Mouse (Mus musculus): ENCODE measurements around the gene Stra8. TPM values are rescaled to one million over a fixed set of nuclear protein-coding genes. Genes with fewer than 3 reads are reported as not detected.

The Stra8 gene
- polyA plus RNA-seq, 1 experiment, result not detected

DNA sequence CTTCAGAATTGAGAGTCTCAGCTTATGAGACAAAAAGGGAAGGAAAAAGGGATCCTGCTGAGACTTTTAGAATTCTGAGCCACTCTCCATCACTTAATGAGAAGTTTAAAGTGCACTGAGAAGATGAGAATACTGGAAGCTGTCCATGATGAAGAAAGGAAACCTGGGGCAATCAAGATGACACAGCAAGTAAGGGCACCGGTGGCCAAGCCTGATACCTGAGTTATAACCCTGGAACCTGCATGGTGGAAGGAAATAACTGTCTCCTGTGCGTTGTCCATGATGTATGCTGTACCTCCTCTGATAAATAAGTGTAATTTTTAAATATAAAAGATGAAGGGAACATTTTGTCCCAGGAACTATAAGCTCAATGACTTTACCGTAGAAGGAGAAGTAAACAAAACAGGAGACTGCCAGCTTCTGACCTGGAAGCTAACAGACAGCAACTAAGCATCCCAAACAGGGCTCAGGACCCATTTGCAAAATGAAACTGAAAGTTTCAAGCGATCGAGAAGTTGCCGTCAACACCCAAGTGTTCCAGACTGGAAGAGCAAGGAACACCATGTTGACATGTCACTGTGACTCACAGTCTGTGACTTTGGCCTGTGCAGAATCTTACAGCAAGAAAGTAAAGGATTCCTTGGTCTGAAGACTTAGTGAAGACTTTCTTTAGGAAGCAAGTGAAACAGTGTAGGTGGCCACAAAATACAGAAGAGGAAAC lies 46.0 kb downstream of the Stra8 start:
- no peaks in the 10 kb centered on the region for H3K27me3 ChIP-seq (ENCODE audit: control insufficient read depth)
- H3K9me3 ChIP-seq (ENCODE audit: control insufficient read depth, low read length), result no peaks in the 10 kb centered on the region
- no peak for TF ChIP-seq TAL1 (IDR thresholded peaks at IDR 0.05; ENCODE audit: low read length)
- TF ChIP-seq GATA1 (IDR thresholded peaks at IDR 0.05; ENCODE audit: low read length), result no peak

DNA sequence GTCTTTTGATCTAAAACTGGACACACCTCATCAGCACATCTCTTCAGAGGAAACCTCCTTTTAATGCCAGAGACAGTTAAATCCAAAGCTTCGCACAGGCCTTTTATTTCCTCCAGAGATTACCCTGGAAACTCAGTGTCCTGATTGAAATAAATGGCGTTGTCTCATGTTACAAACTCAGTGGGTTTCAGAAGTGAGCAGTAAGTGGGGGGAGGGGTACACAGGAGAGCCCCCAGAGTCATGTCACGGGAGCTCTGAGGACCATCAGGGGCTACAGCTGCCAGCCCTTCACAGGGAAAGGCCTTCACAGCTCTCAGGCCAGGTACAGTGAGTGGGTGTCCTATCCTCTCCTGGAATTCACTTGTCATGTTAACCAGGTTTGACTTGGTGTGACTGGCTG lies 51.2 kb downstream of the Stra8 start:
- Histone ChIP-seq H3K4me3 (replicated peaks) (no peak overlapping the region), H3K9me3 (ENCODE audit: control insufficient read depth, low read length) (no peaks in the 10 kb centered on the region), H3K27me3 (ENCODE audit: control insufficient read depth) (no peaks in the 10 kb centered on the region), H3K36me3 (ENCODE audit: control insufficient read depth) (no peaks in the 10 kb centered on the region), H3K4me1 (ENCODE audit: control insufficient read depth) (no peaks in the 10 kb centered on the region)
- no peak for TF ChIP-seq GATA1 (IDR thresholded peaks at IDR 0.05; ENCODE audit: low read length)
- no peak for TF ChIP-seq TAL1 (IDR thresholded peaks at IDR 0.05; ENCODE audit: low read length)

More for the DNA sequence above, 46.0 kb downstream of the Stra8 start:
- H3K36me3 ChIP-seq (ENCODE audit: control insufficient read depth), result no peaks in the 10 kb centered on the region
- no peak overlapping the region for H3K4me3 ChIP-seq (replicated peaks)
- H3K4me1 ChIP-seq (ENCODE audit: control insufficient read depth), result no peaks in the 10 kb centered on the region

DNA sequence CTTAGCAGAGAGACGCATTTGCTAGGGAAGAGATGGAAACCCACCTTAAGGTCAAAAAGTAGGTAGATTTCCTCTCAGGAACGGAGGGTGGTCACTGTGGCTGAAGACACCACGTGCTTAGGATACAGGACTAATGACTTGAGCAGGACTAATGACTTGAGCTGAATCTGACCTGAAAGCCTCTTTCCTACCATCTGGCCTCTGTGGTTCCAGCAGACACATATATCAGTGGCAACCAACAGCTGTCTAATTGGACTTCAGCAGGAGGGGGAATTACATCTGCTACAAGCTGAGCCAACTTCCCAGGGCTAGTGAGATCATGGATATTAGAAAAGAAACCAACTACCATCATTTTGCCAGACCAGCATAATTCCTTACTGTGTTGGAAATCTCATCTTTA lies 59.3 kb downstream of the Stra8 start:
- H3K36me3 ChIP-seq (ENCODE audit: control insufficient read depth), result no peaks in the 10 kb centered on the region
- H3K4me1 ChIP-seq (ENCODE audit: control insufficient read depth), result no peaks in the 10 kb centered on the region
- no peaks in the 10 kb centered on the region for H3K9me3 ChIP-seq (ENCODE audit: control insufficient read depth, low read length)
- TF ChIP-seq TAL1 (IDR thresholded peaks at IDR 0.05; ENCODE audit: low read length), result no peak
- no peak for TF ChIP-seq GATA1 (IDR thresholded peaks at IDR 0.05; ENCODE audit: low read length)
- H3K4me3 ChIP-seq (replicated peaks), result no peak overlapping the region
- H3K27me3 ChIP-seq (ENCODE audit: control insufficient read depth), result no peaks in the 10 kb centered on the region

DNA sequence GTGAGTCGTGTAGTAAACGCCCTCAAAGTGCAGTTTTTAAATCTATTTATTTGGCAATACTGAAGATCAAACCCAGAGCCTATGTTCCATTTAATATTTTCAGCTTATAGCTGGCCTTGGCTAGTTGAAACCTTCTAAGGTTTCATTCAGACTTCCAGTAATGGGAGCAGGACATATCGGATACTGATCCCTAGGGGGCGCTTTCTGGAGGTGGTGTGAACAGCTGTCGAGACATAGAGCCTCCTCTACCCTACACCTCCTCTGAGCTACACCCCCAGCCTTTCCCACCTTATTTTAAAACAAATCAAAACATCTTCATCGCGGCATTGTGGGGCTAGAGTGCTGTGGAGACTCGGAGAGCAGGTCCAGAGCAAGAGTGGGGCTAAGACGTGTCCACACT lies 60.7 kb downstream of the Stra8 start:
- Histone ChIP-seq H3K4me1 (ENCODE audit: control insufficient read depth) (no peaks in the 10 kb centered on the region), H3K9me3 (ENCODE audit: control insufficient read depth, low read length) (no peaks in the 10 kb centered on the region), H3K36me3 (ENCODE audit: control insufficient read depth) (no peaks in the 10 kb centered on the region), H3K4me3 (replicated peaks) (no peak overlapping the region), H3K27me3 (ENCODE audit: control insufficient read depth) (no peaks in the 10 kb centered on the region)
- TF ChIP-seq TAL1 (IDR thresholded peaks at IDR 0.05; ENCODE audit: low read length), result no peak
- no peak for TF ChIP-seq GATA1 (IDR thresholded peaks at IDR 0.05; ENCODE audit: low read length)

DNA sequence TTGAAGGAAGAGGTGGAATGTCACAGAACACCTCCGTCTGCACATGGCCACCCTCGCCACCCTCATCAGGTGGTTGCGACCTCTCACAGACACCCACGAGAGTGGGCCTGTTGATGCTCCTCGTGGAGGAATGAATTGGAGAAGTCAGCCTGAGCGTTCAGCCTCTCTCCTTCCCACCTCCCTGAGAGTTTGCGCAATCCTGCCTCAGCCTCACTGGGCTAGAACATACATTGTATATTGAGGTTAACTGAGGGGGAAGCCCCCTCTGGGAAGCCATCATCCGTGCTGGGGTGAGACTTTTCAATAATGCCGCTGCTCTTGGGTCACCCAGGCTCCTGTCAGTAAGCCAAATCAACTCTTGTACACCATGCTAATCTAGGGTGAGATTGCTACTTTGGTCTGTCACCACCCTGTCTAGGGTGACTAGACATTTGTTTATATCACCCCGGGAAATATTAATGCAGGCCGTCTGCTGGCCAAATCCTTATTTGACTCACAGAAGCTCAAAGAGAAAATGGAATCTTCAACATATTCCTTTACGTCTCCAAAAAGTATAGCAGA lies 67.2 kb downstream of the Stra8 start:
- TF ChIP-seq TAL1 (IDR thresholded peaks at IDR 0.05; ENCODE audit: low read length) (no peak), GATA1 (IDR thresholded peaks at IDR 0.05; ENCODE audit: low read length) (no peak)
- no peaks in the 10 kb centered on the region for H3K9me3 ChIP-seq (ENCODE audit: control insufficient read depth, low read length)
- H3K4me1 ChIP-seq (ENCODE audit: control insufficient read depth), result peaks cover 3% of the 10 kb centered on the region
- H3K27me3 ChIP-seq (ENCODE audit: control insufficient read depth), result peaks cover 2% of the 10 kb centered on the region; the same call in 1 of the 2 replicates
- H3K36me3 ChIP-seq (ENCODE audit: control insufficient read depth), result no peaks in the 10 kb centered on the region
- H3K4me3 ChIP-seq (replicated peaks), result no peak overlapping the region

DNA sequence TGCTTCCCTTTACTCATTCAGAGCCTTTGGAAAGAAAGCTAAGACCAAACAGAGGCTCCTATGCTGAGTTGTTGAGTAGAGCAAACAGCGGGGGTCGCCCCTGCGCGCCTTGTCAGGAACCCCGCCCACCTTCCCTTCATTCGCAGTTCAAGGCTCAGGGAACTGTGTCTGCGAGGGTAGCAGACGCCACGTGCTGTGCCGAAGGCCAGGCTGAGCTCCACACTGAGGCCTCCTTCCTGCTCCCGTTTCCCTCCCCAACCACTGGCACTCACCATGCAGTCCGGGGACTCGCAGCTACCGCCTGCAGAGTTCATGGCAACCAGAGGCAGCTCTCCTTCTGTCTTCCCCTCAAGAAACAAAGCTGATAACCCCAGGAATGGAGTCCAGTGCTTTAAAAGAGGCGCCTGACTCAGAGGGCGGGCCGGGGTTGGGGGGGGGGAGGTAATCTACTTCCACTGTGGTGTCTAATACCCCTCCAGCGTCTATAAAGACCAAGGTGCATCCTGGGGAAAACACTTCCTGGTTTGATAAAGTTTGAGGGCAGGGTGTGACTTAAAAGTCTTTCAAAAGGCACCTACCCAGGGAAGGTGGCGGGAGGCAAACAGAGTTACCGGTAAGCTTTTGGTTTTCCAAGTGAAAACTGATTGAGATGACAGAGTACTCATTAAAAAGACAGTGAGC lies 68.3 kb downstream of the Stra8 start, which contains the start of gene Slc23a4:
Gene Slc23a4, minus strand, starts transcription at position 324 of the 681 bp plus-strand sequence.
- H3K4me1 ChIP-seq (ENCODE audit: control insufficient read depth), result peaks cover 3% of the 10 kb centered on the region
- peaks cover 2% of the 10 kb centered on the region; the same call in 1 of the 2 replicates for H3K27me3 ChIP-seq (ENCODE audit: control insufficient read depth)
- H3K4me3 ChIP-seq (replicated peaks), result no peak within 1 kb of the TSS
- no peaks in the 10 kb centered on the region for H3K9me3 ChIP-seq (ENCODE audit: control insufficient read depth, low read length)
- H3K36me3 ChIP-seq (ENCODE audit: control insufficient read depth), result no peaks in the 10 kb centered on the region
- TF ChIP-seq TAL1 (IDR thresholded peaks at IDR 0.05; ENCODE audit: low read length) (no peak), GATA1 (IDR thresholded peaks at IDR 0.05; ENCODE audit: low read length) (no peak)

Other genes starting within 250 kb of the Stra8 start
- 0.25 and 0.29 TPM in 2 replicates for gene Agbl3, start 139.7 kb upstream of the Stra8 start, polyA plus RNA-seq (2012)
- 0.01 TPM in 1 of 2 replicates, not detected in the other for gene Tmem140, start 57.0 kb upstream of the Stra8 start, polyA plus RNA-seq (2012)
- gene Cyren, start 42.1 kb upstream of the Stra8 start, polyA plus RNA-seq (2012), result 0.88 and 1.4 TPM in 2 replicates
- 6.8 and 7.5 TPM in 2 replicates for gene Wdr91, start 9.3 kb upstream of the Stra8 start, polyA plus RNA-seq (2012)
- not detected in 2 replicates for gene Slc23a4, start 68.2 kb downstream of the Stra8 start, polyA plus RNA-seq (2012)
- 0.46 and 0.74 TPM in 2 replicates for gene Cnot4, start 213.6 kb downstream of the Stra8 start, polyA plus RNA-seq (2012)